Mouse (Mus musculus): ENCODE data around the gene Slc4a4.

GRCm38 (mm10) chr5:88950337-88950736, 63.7 kb downstream of the Slc4a4 start:
- TF ChIP-seq EP300 (IDR thresholded peaks at IDR 0.05; ENCODE audit: insufficient read depth, low read depth, low read length), result no peak
- TF ChIP-seq CTCF (IDR thresholded peaks at IDR 0.05; ENCODE audit: low read depth, low read length), result no peak
